Mouse (Mus musculus) heart, postnatal 0 days (tissue): ENCODE measurements at regions not wholly inside any gene's neighbourhood (a gene's known extent, or its start where the extent isn't known, plus 50 kb on each side); places are given as distances from the start of the nearest gene placed in this dataset.

Experiments
- CTCF ChIP-seq: IDR thresholded peaks from 2 replicates; pipeline ENCODE4 v1.5.1; 2016; ENCODE audit warnings: antibody characterized with exemption, control low read depth, low read depth
- EP300 ChIP-seq: IDR thresholded peaks from 2 replicates; pipeline ENCODE4 v1.6.1; 2016; ENCODE audit warnings: antibody characterized with exemption, low read depth

GRCm38 (mm10) chr13:97423298-97423817 is 182.5 kb downstream of the Enc1 start:
- TF ChIP-seq CTCF (no peak), EP300 (no peak)
